Mouse (Mus musculus): ENCODE results near the gene Fjx1.

Fjx1 gene

DNA sequence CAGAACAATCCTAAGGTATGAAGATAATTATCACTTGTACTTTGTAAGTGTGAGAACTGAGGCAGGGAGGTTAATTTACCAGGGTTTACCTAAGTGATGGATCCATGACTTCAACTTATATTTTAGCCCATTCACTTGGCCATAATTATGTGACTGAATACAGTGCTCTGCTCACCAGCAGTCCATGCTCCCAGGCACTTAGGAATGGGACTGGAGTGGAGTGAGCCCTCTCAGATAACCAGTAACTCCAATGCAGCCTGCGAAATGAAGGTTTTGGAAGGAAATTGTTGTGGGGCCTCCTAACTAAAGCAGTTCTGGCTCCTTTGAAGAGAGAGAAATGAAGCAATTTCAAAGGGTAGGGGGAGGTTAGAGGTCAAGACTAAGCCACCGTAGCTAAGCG lies 25.9 kb downstream of the Fjx1 start:
- no peak for DNase-seq (ENCODE audit: low read depth)

DNA sequence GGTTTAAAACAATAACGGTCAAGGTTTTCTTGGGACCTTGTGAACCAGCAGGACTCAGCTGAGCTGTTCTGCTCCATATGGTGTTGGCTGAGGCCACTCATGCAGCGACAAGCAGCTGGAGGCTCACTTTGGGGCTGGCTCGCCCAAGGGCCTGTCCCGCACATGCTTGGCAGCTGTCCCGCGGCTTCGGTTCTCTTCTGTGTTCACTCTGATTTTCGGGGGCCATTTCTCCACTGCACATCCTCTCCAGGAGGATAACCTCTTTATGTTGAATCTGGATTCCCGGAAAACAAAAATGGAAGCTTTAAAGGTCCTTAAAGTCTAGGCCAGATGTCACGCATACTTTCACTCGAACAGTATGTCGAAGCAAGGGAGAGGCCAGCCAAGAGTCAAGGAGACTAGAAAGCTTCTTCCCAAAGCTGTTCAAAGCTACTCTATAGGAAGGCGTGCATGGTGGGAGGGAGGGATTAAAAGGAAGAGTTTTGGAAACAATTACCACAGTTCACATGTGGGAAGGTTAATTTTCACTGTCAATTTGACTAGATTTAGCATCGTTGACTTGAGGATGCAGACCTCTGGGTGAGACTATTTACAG lies 36.1 kb downstream of the Fjx1 start:
- DNase-seq (ENCODE audit: low read depth), result no peak

GRCm38 (mm10) chr2:102412738-102413137 lies 39.6 kb downstream of the Fjx1 start:
- no peak for DNase-seq (ENCODE audit: low read depth)

DNA sequence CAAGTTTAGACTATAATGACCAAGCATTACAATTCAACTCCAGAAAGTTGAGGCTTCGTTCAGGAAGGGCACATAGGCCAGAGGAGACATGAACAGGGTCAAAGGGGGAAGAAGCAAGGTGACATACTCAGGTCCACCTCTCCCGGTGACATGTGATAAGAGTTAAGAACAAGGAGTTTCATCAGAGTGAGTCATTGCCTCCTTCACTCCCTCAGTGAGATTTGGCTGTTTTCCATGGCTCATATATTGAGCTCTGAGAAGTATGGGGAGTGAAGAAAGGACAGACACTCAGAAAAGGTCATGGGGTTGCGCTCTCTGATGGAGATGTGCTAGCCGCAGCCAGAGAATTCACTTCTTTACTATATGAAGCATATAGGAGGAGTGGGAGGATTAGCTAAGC lies 41.7 kb downstream of the Fjx1 start:
- no peak for DNase-seq (ENCODE audit: low read depth)

DNA sequence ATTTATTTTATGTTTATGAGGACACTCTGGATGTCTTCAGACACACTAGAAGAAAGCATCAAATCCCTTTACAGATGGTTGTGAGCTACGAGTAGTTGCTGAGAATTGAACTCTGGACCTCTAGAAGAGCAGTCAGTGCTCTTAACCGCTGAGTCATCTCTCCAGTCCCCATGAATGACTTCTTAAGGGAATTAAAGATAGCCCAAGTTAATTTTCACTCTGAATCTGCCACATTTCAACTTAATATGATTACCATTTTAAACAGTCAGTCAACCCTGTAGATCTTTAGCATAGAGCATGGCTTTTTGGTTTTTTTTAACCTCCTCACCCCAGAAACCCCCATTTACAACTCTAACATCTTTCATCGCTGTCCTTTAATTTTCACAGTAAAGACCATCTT lies 42.6 kb downstream of the Fjx1 start:
- no peak for DNase-seq (ENCODE audit: low read depth)

GRCm38 (mm10) chr2:102407363-102408184 lies 44.7 kb downstream of the Fjx1 start, which contains the start of gene Trim44:
Gene Trim44, minus strand, starts transcription at chr2:102407828.
- no peak for DNase-seq (ENCODE audit: low read depth)

- no peak for DNase-seq (ENCODE audit: low read depth)
Measured at GRCm38 (mm10) chr2:102406324-102407304, 45.7 kb downstream of the Fjx1 start.

DNA sequence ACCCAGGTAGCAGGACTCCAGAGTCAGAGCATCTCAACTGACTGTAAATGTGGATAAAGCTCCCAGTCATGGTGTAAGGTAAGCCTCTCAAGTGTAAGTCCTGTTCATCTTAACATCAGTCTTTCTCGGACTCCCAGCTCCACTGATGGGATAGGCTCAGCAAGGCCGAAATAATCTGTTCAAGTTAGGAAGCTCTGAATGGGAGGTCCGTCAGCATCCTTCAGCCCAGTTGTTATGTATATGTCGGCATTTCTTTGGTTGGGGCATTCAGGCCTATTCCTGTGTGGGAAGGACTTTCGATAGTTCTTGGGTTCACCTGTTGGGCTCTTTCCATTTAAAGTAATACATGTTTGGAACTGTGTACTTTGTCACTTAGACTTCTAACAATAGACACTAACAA lies 48.3 kb downstream of the Fjx1 start:
- no peak for DNase-seq (ENCODE audit: low read depth)

GRCm38 (mm10) chr2:102403306-102403705 lies 49.0 kb downstream of the Fjx1 start:
- DNase-seq (ENCODE audit: low read depth), result no peak

DNA sequence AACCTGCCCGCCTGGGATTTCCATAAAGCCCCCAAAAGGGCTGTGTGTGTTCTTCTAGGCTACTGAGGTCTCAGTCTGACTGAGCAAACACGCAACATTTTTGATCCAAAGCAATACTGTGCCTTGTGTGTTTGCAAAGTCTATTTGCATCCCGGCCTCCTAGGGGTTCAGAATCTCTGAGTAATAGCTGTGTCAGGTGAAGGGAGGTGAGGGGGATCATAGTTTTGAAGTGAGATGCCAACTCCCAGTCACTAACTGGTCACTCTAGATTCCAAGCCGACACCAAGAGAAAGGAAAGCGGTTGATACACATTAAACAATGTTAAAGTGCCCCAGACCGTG lies 51.0 kb downstream of the Fjx1 start:
- DNase-seq (ENCODE audit: low read depth), result no peak

- DNase-seq (ENCODE audit: low read depth), result peak; percentile 87
Measured at GRCm38 (mm10) chr2:102400605-102401351, 51.5 kb downstream of the Fjx1 start.

DNA sequence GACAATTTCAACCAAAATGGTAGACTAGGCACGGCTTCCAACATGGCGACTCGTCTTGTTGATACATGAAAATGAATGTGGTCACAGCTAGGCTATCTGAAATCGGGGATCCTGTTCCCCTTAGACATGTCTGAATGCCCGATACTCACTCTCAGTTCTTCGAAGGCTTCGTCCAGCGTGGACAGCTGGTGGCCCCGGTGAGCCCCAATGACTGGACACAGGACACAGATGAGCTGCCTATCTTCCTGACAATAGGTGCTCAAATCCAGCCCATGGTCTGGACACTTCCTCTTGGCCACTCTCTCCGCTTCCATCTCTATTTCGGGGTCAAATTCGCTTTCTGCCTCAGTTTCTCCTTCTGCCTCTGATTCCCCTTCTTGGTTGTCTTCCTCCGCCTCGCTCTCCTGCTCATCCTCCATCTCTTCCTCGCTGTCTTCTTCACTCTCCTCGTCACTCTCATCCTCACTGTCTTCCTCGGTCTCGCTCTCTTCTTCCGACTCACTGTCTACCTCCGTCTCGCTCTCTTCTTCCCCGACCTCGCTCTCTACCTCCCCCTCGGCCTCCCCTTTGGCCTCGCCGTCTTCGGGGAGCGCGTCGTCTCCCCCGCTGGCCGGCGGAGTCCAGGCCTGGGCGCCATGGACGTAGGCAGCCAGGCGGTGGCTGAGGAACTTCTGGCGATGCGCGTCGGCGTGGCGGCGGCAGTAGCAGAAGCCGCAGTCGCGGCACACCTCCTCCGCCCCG lies 52.3 kb downstream of the Fjx1 start:
- peak; percentile 23 for DNase-seq (ENCODE audit: low read depth)
